Mouse (Mus musculus): Measurements from ENCODE around the gene Rab3gap2.
"Not testable (repeated sequence)": the region's sequence is repeated elsewhere in the genome, so short reads cannot be mapped to it uniquely, and the experiment has no call there.

The Rab3gap2 gene

GRCm38 (mm10) chr1:185283247-185283646 is 79.3 kb downstream of the Rab3gap2 start:
- DNase-seq = no peak

GRCm38 (mm10) chr1:185284740-185285139 is 80.8 kb downstream of the Rab3gap2 start:
- DNase-seq = peak; percentile 69

- DNase-seq = peak; percentile 67
Observed at GRCm38 (mm10) chr1:185285171-185285570, 81.3 kb downstream of the Rab3gap2 start.

GRCm38 (mm10) chr1:185287066-185287465 is 83.1 kb downstream of the Rab3gap2 start:
- no peak for DNase-seq

- DNase-seq = no peak
Observed at GRCm38 (mm10) chr1:185289231-185289630, 85.3 kb downstream of the Rab3gap2 start.

- DNase-seq = no peak
Observed at GRCm38 (mm10) chr1:185291336-185291735, 87.4 kb downstream of the Rab3gap2 start.

GRCm38 (mm10) chr1:185292646-185293360 is 88.9 kb downstream of the Rab3gap2 start:
- DNase-seq = no peak

- no peak for DNase-seq
Observed at GRCm38 (mm10) chr1:185296850-185297249, 92.9 kb downstream of the Rab3gap2 start.

GRCm38 (mm10) chr1:185298496-185298895 is 94.6 kb downstream of the Rab3gap2 start:
- no peak for DNase-seq

GRCm38 (mm10) chr1:185302816-185303215 is 98.9 kb downstream of the Rab3gap2 start:
- no peak for DNase-seq

GRCm38 (mm10) chr1:185306836-185307235 is 102.9 kb downstream of the Rab3gap2 start:
- no peak for DNase-seq

- DNase-seq = no peak
Observed at GRCm38 (mm10) chr1:185307645-185308044, 103.7 kb downstream of the Rab3gap2 start.

GRCm38 (mm10) chr1:185308334-185308733 is 104.4 kb downstream of the Rab3gap2 start:
- no peak for DNase-seq

- no peak for DNase-seq
Observed at GRCm38 (mm10) chr1:185308908-185309307, 105.0 kb downstream of the Rab3gap2 start.

- no peak for DNase-seq
Observed at GRCm38 (mm10) chr1:185311949-185312348, 108.0 kb downstream of the Rab3gap2 start.

GRCm38 (mm10) chr1:185314546-185314945 is 110.6 kb downstream of the Rab3gap2 start:
- DNase-seq = no peak

GRCm38 (mm10) chr1:185315846-185316568 is 112.1 kb downstream of the Rab3gap2 start:
- no peak for DNase-seq

- not testable (repeated sequence) for DNase-seq
Observed at GRCm38 (mm10) chr1:185327754-185328345, 123.9 kb downstream of the Rab3gap2 start.

GRCm38 (mm10) chr1:185328721-185329610 is 125.0 kb downstream of the Rab3gap2 start, which contains the start of gene Iars2:
Gene Iars2, minus strand, starts transcription at chr1:185329396.
- DNase-seq = peak; percentile 91

GRCm38 (mm10) chr1:185329851-185330250 is 125.9 kb downstream of the Rab3gap2 start:
- DNase-seq = no peak

- peak; percentile 20 for DNase-seq
Observed at GRCm38 (mm10) chr1:185331364-185331763, 127.4 kb downstream of the Rab3gap2 start.

- peak; percentile 93 for DNase-seq
Observed at GRCm38 (mm10) chr1:185331983-185332430, 128.1 kb downstream of the Rab3gap2 start, which contains the start of gene Bpnt1. Gene Bpnt1, plus strand, starts transcription at chr1:185332149.
